ENCODE assay signal across 8 mouse cellular contexts in the genomic region with DNA sequence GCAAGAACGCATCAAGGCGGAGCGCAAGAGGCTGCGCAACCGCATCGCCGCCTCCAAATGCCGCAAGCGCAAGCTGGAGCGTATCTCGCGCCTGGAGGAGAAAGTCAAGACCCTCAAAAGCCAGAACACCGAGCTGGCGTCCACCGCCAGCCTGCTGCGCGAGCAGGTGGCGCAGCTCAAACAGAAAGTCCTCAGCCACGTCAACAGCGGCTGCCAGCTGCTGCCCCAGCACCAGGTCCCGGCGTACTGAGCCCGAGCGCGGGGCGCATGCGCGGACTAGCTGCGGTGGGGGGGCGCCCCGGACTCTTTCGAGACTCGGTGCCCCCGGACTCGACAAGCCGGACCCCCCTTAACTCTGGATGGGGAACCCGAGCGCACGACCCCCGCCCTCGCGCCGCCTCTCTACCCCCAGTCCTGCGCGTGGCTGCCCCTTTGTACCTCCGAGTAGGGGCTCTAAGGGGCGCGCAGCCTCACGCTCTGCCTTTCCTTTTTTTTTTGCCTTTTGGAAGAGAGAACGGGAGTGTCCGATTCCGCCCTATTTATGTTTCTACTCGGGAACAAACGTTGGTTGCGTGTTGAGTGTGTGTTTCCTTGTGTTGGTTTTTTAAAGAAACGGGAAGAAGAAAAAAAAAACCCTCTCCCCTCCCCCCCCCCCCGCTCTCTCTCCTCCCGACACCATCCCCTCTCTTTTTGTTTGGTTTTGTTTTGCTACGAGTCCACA. TPM values are rescaled to one million over a fixed set of nuclear protein-coding genes. Genes with fewer than 3 reads are reported as not detected.
DNase-seq lines count a peak whose midpoint lies in the region; ATAC-seq and TF ChIP-seq lines count a peak whose summit lies in the region.

No protein-coding gene starts in this region.

- WGBS in forebrain, embryonic 11.5 days = under 1% methylated on average over 59 of the region's 59 CpGs
- under 1% methylated on average over 56 of the region's 59 CpGs for WGBS in heart, embryonic 16.5 days
- WGBS in liver, embryonic 16.5 days (ENCODE audit: insufficient replicate concordance) = 0% methylated on average over 59 of the region's 59 CpGs
- WGBS in neural tube, embryonic 15.5 days = under 1% methylated on average over 57 of the region's 59 CpGs

- H3K36me3 ChIP-seq in forebrain, embryonic 11.5 days (ENCODE audit: control insufficient read depth, insufficient read depth, low read length) = no peaks in the 10 kb centered on the region
- 0 out of 2 replicates have a peak, but pooled peaks cover 2% of the 10 kb centered on the region for H3K36me3 ChIP-seq in heart, embryonic 16.5 days (ENCODE audit: control insufficient read depth, insufficient read depth)
- H3K36me3 ChIP-seq in liver, embryonic 16.5 days (ENCODE audit: control insufficient read depth, insufficient read depth) = no peaks in the 10 kb centered on the region
- no peaks in the 10 kb centered on the region; the same call in 1 of the 2 replicates for H3K36me3 ChIP-seq in neural tube, embryonic 15.5 days

- H3K9me3 ChIP-seq in forebrain, embryonic 11.5 days (ENCODE audit: control insufficient read depth, low read length) = no peaks in the 10 kb centered on the region
- H3K9me3 ChIP-seq in heart, embryonic 16.5 days (replicated peaks; ENCODE audit: control insufficient read depth, low read length) = no peaks in the 10 kb centered on the region
- H3K9me3 ChIP-seq in liver, embryonic 16.5 days (replicated peaks; ENCODE audit: control insufficient read depth, low read length) = no peaks in the 10 kb centered on the region
- H3K9me3 ChIP-seq in neural tube, embryonic 15.5 days (replicated peaks) = no peaks in the 10 kb centered on the region

- no peak for TF ChIP-seq CTCF in brain, embryonic 14.5 days (IDR thresholded peaks at IDR 0.05; ENCODE audit: borderline replicate concordance, extremely low read depth, insufficient read depth, insufficient read length)

- peak overlapping the region; percentile 91 for H3K4me3 ChIP-seq in forebrain, embryonic 11.5 days (ENCODE audit: low read depth, low read length)
- H3K4me3 ChIP-seq in heart, embryonic 16.5 days (ENCODE audit: low read length) = peak overlapping the region; percentile 88
- peak overlapping the region; percentile 88 for H3K4me3 ChIP-seq in liver, embryonic 16.5 days (ENCODE audit: low read depth, low read length)
- peak overlapping the region; percentile 68 for H3K4me3 ChIP-seq in neural tube, embryonic 15.5 days (replicated peaks)

- peak overlapping the region; percentile 96 for H3K27ac ChIP-seq in forebrain, embryonic 11.5 days (ENCODE audit: low read depth, low read length)
- H3K27ac ChIP-seq in heart, embryonic 16.5 days (ENCODE audit: low read length) = peak overlapping the region; percentile 99
- peak overlapping the region; percentile 98 for H3K27ac ChIP-seq in liver, embryonic 16.5 days (ENCODE audit: low read length)
- peak overlapping the region; percentile 99 for H3K27ac ChIP-seq in neural tube, embryonic 15.5 days (replicated peaks)

- peak; percentile 6; the same call in 1 of the 2 replicates for ATAC-seq in forebrain, embryonic 11.5 days (replicated peaks; ENCODE audit: low FRiP score)
- ATAC-seq in heart, embryonic 16.5 days (replicated peaks; ENCODE audit: extremely low read depth, insufficient read depth, low FRiP score) = no peak
- no peak for ATAC-seq in liver, embryonic 16.5 days (ENCODE audit: low read depth)
- ATAC-seq in neural tube, embryonic 15.5 days (ENCODE audit: low FRiP score) = peak; percentile 11; the same call in 1 of the 2 replicates

- peak overlapping the region; percentile 87 for H3K9ac ChIP-seq in forebrain, embryonic 11.5 days (ENCODE audit: low read length)
- H3K9ac ChIP-seq in heart, embryonic 16.5 days (ENCODE audit: low read length) = peak overlapping the region; percentile 99
- peak overlapping the region; percentile 98 for H3K9ac ChIP-seq in liver, embryonic 16.5 days (ENCODE audit: low read depth, low read length)
- H3K9ac ChIP-seq in neural tube, embryonic 15.5 days (replicated peaks) = peak overlapping the region; percentile 93

- peaks cover 35% of the 10 kb centered on the region for H3K4me1 ChIP-seq in forebrain, embryonic 11.5 days (replicated peaks; ENCODE audit: control insufficient read depth, insufficient read depth, low read length)
- peaks cover 45% of the 10 kb centered on the region for H3K4me1 ChIP-seq in heart, embryonic 16.5 days (ENCODE audit: control insufficient read depth, insufficient read depth, low read length)
- H3K4me1 ChIP-seq in liver, embryonic 16.5 days (ENCODE audit: control insufficient read depth, low read depth, low read length) = peaks cover 46% of the 10 kb centered on the region
- H3K4me1 ChIP-seq in neural tube, embryonic 15.5 days = peaks cover 67% of the 10 kb centered on the region

- TF ChIP-seq POLR2A in brain, embryonic 14.5 days (IDR thresholded peaks at IDR 0.05; ENCODE audit: borderline replicate concordance, extremely low read depth, insufficient read depth, insufficient read length, poor library complexity, severe bottlenecking) = peak; percentile 56

- no peaks in the 10 kb centered on the region for H3K27me3 ChIP-seq in forebrain, embryonic 11.5 days (ENCODE audit: control insufficient read depth, insufficient read depth, low read length)
- no peaks in the 10 kb centered on the region for H3K27me3 ChIP-seq in heart, embryonic 16.5 days (ENCODE audit: control insufficient read depth, insufficient read depth, low read length)
- no peaks in the 10 kb centered on the region for H3K27me3 ChIP-seq in liver, embryonic 16.5 days (ENCODE audit: control insufficient read depth, insufficient read depth, low read depth, low read length)
- H3K27me3 ChIP-seq in neural tube, embryonic 15.5 days (replicated peaks) = no peaks in the 10 kb centered on the region

- peak; percentile 87 for DNase-seq in CD4-positive helper T cell, adult 2 months (ENCODE audit: low read depth, low spot score)
- peak; percentile 93 for DNase-seq in brain, embryonic 14.5 days (ENCODE audit: low read depth)
- DNase-seq in forebrain, embryonic 11.5 days (ENCODE audit: low spot score) = peak; percentile 91
- peak; percentile 75 to 86 for DNase-seq in kidney, postnatal 36 days
- peak; percentile 85 for DNase-seq in testis, postnatal 10 days (ENCODE audit: low spot score)

- H3K4me2 ChIP-seq in forebrain, embryonic 11.5 days (ENCODE audit: low read depth, low read length, severe bottlenecking) = peak overlapping the region; percentile 71
- peak overlapping the region; percentile 73 for H3K4me2 ChIP-seq in heart, embryonic 16.5 days (ENCODE audit: low read depth, low read length)
- H3K4me2 ChIP-seq in liver, embryonic 16.5 days (ENCODE audit: low read depth, low read length) = peak overlapping the region; percentile 99
- H3K4me2 ChIP-seq in neural tube, embryonic 15.5 days = peak overlapping the region; percentile 70

RNA-seq across cellular contexts. Expression of gene Jund, which starts 1.2 kb away (rescaled TPM):
- polyA plus RNA-seq in brain, embryonic 14.5 days (2012; rRNA removed) = 281 and 291 TPM in 2 replicates
- polyA plus RNA-seq in forebrain, embryonic 11.5 days (2014; fragmentation: Nextera tagmentation; extraction: Ambion mirVana) = 128 and 157 TPM in 2 replicates
- polyA plus RNA-seq in heart, embryonic 16.5 days (2015; fragmentation: Nextera tagmentation; extraction: Ambion mirVana) = 58.7 and 59.3 TPM in 2 replicates
- 12.3 and 17.5 TPM in 2 replicates for polyA plus RNA-seq in liver, embryonic 16.5 days (2015; fragmentation: Nextera tagmentation; extraction: Ambion mirVana)
- polyA plus RNA-seq in neural tube, embryonic 15.5 days (2015; fragmentation: Nextera tagmentation; extraction: Ambion mirVana) = 73.7 and 82.7 TPM in 2 replicates

RNA-seq across cellular contexts. Expression of gene Iqcn, which starts 3.3 kb away (rescaled TPM):
- polyA plus RNA-seq in brain, embryonic 14.5 days (2012; rRNA removed) = 0.10 and 0.23 TPM in 2 replicates
- polyA plus RNA-seq in forebrain, embryonic 11.5 days (2014; fragmentation: Nextera tagmentation; extraction: Ambion mirVana) = not detected in 2 replicates
- 0.05 TPM in 1 of 2 replicates, not detected in the other for polyA plus RNA-seq in heart, embryonic 16.5 days (2015; fragmentation: Nextera tagmentation; extraction: Ambion mirVana)
- polyA plus RNA-seq in liver, embryonic 16.5 days (2015; fragmentation: Nextera tagmentation; extraction: Ambion mirVana) = 0.02 TPM in 1 of 2 replicates, not detected in the other
- polyA plus RNA-seq in neural tube, embryonic 15.5 days (2015; fragmentation: Nextera tagmentation; extraction: Ambion mirVana) = 0.04 and 0.09 TPM in 2 replicates

RNA-seq across cellular contexts. Expression of gene Gm3336, which starts 18.3 kb away (rescaled TPM):
- not detected in 2 replicates for polyA plus RNA-seq in brain, embryonic 14.5 days (2012; rRNA removed)
- not detected in 2 replicates for polyA plus RNA-seq in forebrain, embryonic 11.5 days (2014; fragmentation: Nextera tagmentation; extraction: Ambion mirVana)
- not detected in 2 replicates for polyA plus RNA-seq in heart, embryonic 16.5 days (2015; fragmentation: Nextera tagmentation; extraction: Ambion mirVana)
- polyA plus RNA-seq in liver, embryonic 16.5 days (2015; fragmentation: Nextera tagmentation; extraction: Ambion mirVana) = 0.40 and 0.47 TPM in 2 replicates
- not detected in 2 replicates for polyA plus RNA-seq in neural tube, embryonic 15.5 days (2015; fragmentation: Nextera tagmentation; extraction: Ambion mirVana)

RNA-seq across cellular contexts. Expression of gene Pde4c, which starts 23.5 kb away (rescaled TPM):
- polyA plus RNA-seq in brain, embryonic 14.5 days (2012; rRNA removed) = 0.40 and 0.58 TPM in 2 replicates
- polyA plus RNA-seq in forebrain, embryonic 11.5 days (2014; fragmentation: Nextera tagmentation; extraction: Ambion mirVana) = 0.13 and 0.37 TPM in 2 replicates
- 0.38 and 0.55 TPM in 2 replicates for polyA plus RNA-seq in heart, embryonic 16.5 days (2015; fragmentation: Nextera tagmentation; extraction: Ambion mirVana)
- 1.5 and 2.2 TPM in 2 replicates for polyA plus RNA-seq in liver, embryonic 16.5 days (2015; fragmentation: Nextera tagmentation; extraction: Ambion mirVana)
- 0.17 and 0.40 TPM in 2 replicates for polyA plus RNA-seq in neural tube, embryonic 15.5 days (2015; fragmentation: Nextera tagmentation; extraction: Ambion mirVana)

RNA-seq across cellular contexts. Expression of gene Lsm4, which starts 26.9 kb away (rescaled TPM):
- 159 and 208 TPM in 2 replicates for polyA plus RNA-seq in brain, embryonic 14.5 days (2012; rRNA removed)
- 318 and 346 TPM in 2 replicates for polyA plus RNA-seq in forebrain, embryonic 11.5 days (2014; fragmentation: Nextera tagmentation; extraction: Ambion mirVana)
- polyA plus RNA-seq in heart, embryonic 16.5 days (2015; fragmentation: Nextera tagmentation; extraction: Ambion mirVana) = 252 and 258 TPM in 2 replicates
- 104 and 113 TPM in 2 replicates for polyA plus RNA-seq in liver, embryonic 16.5 days (2015; fragmentation: Nextera tagmentation; extraction: Ambion mirVana)
- 191 and 206 TPM in 2 replicates for polyA plus RNA-seq in neural tube, embryonic 15.5 days (2015; fragmentation: Nextera tagmentation; extraction: Ambion mirVana)

Comparison
In these comparisons a context has a peak if more than half of its experiments do, and no peak if none do; other contexts are left out.
1. ATAC-seq: peak in forebrain, embryonic 11.5 days (single experiment) and neural tube, embryonic 15.5 days (single experiment); none in heart, embryonic 16.5 days (single experiment) and liver, embryonic 16.5 days (single experiment).
2. Peak in every context shown above with its lines, with median percentiles within 50 percentile points of each other: DNase-seq, H3K27ac ChIP-seq, H3K4me2 ChIP-seq, H3K4me3 ChIP-seq and H3K9ac ChIP-seq.